Mouse (Mus musculus): ENCODE data around the gene Ctsl. TPM values are rescaled to one million over a fixed set of nuclear protein-coding genes. Genes with fewer than 3 reads are reported as not detected.

Ctsl gene
- polyA plus RNA-seq, 1 experiment, result 723 TPM

GRCm38 (mm10) chr13:64312024-64312915, 58.4 kb downstream of the Ctsl start, which contains the start of gene Aaed1:
Gene Aaed1, minus strand, starts transcription at chr13:64312710.
- H3K4me3 ChIP-seq (ENCODE audit: insufficient read depth, low read depth, low read length), result peak within 1 kb of the TSS; percentile 70
- WGBS, result under 1% methylated on average over 72 of the region's 74 CpGs
- peak within 1 kb of the TSS; percentile 34 for H3K27ac ChIP-seq (ENCODE audit: insufficient read depth, low read depth, low read length)
- TF ChIP-seq CTCF (IDR thresholded peaks at IDR 0.05; ENCODE audit: insufficient read depth, low read depth, low read length) (no peak), POLR2A (IDR thresholded peaks at IDR 0.05; ENCODE audit: insufficient read depth, low read depth, low read length) (peak; percentile 63; the same call in 1 of the 2 replicates)
- peaks cover 10% of the 10 kb centered on the region; the same call in 1 of the 2 replicates for H3K4me1 ChIP-seq (ENCODE audit: control insufficient read depth, insufficient read depth, low read length)

GRCm38 (mm10) chr13:64311266-64311665, 59.4 kb downstream of the Ctsl start:
- no peak overlapping the region for H3K27ac ChIP-seq (ENCODE audit: insufficient read depth, low read depth, low read length)
- WGBS, result 70% methylated on average over 1 of the region's 1 CpGs
- H3K4me3 ChIP-seq (ENCODE audit: insufficient read depth, low read depth, low read length), result no peak overlapping the region
- TF ChIP-seq POLR2A (IDR thresholded peaks at IDR 0.05; ENCODE audit: insufficient read depth, low read depth, low read length) (no peak), CTCF (IDR thresholded peaks at IDR 0.05; ENCODE audit: insufficient read depth, low read depth, low read length) (no peak)
- H3K4me1 ChIP-seq (ENCODE audit: control insufficient read depth, insufficient read depth, low read length), result peaks cover 10% of the 10 kb centered on the region; the same call in 1 of the 2 replicates

- Histone ChIP-seq H3K4me3 (ENCODE audit: insufficient read depth, low read depth, low read length) (no peak overlapping the region), H3K4me1 (ENCODE audit: control insufficient read depth, insufficient read depth, low read length) (peaks cover 10% of the 10 kb centered on the region; the same call in 1 of the 2 replicates), H3K27ac (ENCODE audit: insufficient read depth, low read depth, low read length) (no peak overlapping the region)
- WGBS, result 73% methylated on average over 6 of the region's 6 CpGs
- TF ChIP-seq POLR2A (IDR thresholded peaks at IDR 0.05; ENCODE audit: insufficient read depth, low read depth, low read length), result no peak
- TF ChIP-seq CTCF (IDR thresholded peaks at IDR 0.05; ENCODE audit: insufficient read depth, low read depth, low read length), result no peak
Observed at GRCm38 (mm10) chr13:64310585-64310984, 60.1 kb downstream of the Ctsl start.

- 86% methylated on average over 11 of the region's 11 CpGs for WGBS
- H3K4me3 ChIP-seq (ENCODE audit: insufficient read depth, low read depth, low read length), result no peak overlapping the region
- H3K27ac ChIP-seq (ENCODE audit: insufficient read depth, low read depth, low read length), result no peak overlapping the region
- no peak for TF ChIP-seq POLR2A (IDR thresholded peaks at IDR 0.05; ENCODE audit: insufficient read depth, low read depth, low read length)
- TF ChIP-seq CTCF (IDR thresholded peaks at IDR 0.05; ENCODE audit: insufficient read depth, low read depth, low read length), result no peak
- peaks cover 10% of the 10 kb centered on the region; the same call in 1 of the 2 replicates for H3K4me1 ChIP-seq (ENCODE audit: control insufficient read depth, insufficient read depth, low read length)
Observed at GRCm38 (mm10) chr13:64309842-64310241, 60.8 kb downstream of the Ctsl start.

Other genes starting within 250 kb of the Ctsl start
- gene Slc35d2, start 241.5 kb downstream of the Ctsl start, polyA plus RNA-seq (2012; ENCODE audit: insufficient read depth, insufficient read length, low replicate concordance, missing spikeins), result not detected in 2 replicates
- gene Zfp367, start 217.7 kb downstream of the Ctsl start, polyA plus RNA-seq (2012; ENCODE audit: insufficient read depth, insufficient read length, low replicate concordance, missing spikeins), result not detected in 2 replicates
- not detected in 2 replicates for gene Habp4, start 209.1 kb downstream of the Ctsl start, polyA plus RNA-seq (2012; ENCODE audit: insufficient read depth, insufficient read length, low replicate concordance, missing spikeins)
- gene Cdc14b, start 95.6 kb downstream of the Ctsl start, polyA plus RNA-seq (2012; ENCODE audit: insufficient read depth, insufficient read length, low replicate concordance, missing spikeins), result not detected in 2 replicates
- gene Aaed1, start 58.2 kb downstream of the Ctsl start, polyA plus RNA-seq (2012; ENCODE audit: insufficient read depth, insufficient read length, low replicate concordance, missing spikeins), result not detected in 2 replicates
- not detected in 2 replicates for gene Cdk20, start 61.4 kb upstream of the Ctsl start, polyA plus RNA-seq (2012; ENCODE audit: insufficient read depth, insufficient read length, low replicate concordance, missing spikeins)
- not detected in 2 replicates for gene Fam240b, start 126.9 kb upstream of the Ctsl start, polyA plus RNA-seq (2012; ENCODE audit: insufficient read depth, insufficient read length, low replicate concordance, missing spikeins)

Data from olfactory bulb, adult 2 months (tissue).